Mouse (Mus musculus) heart, adult 2 months (tissue): ENCODE data around the gene Stxbp3.

Experiments
- CTCF ChIP-seq: fragments of 200-600 bp; IDR thresholded peaks from 2 replicates; pipeline ENCODE4 v1.8.1; 2022; ENCODE audit warnings: antibody characterized with exemption, mild to moderate bottlenecking, moderate library complexity
- POLR2A ChIP-seq: fragments of 200-500 bp; IDR thresholded peaks from 2 replicates; pipeline ENCODE4 v1.6.1; 2011; ENCODE audit warnings: mild to moderate bottlenecking, low read depth, low read length, control low read depth; ENCODE audit not compliant: insufficient read depth

DNA sequence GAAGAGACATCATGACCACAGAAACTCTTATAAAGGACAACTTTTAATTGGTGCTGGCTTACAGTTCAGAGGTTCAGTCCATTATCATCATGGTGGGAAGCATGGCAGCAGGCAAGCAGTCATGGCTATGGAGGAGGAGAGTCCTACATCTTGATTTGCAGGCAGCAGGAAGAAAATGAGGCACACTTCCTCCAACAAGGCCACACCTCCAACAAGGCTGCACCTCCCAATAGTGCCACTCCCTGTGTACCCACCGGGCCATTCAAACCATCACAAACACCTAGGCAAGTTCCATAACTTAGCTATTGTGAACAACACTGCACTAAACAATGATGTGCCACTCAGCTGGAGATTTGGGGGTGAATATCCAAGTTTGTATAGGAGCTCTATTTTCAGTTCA lies 85.8 kb downstream of the Stxbp3 start:
- TF ChIP-seq CTCF (no peak), POLR2A (no peak)
